Mouse (Mus musculus): ENCODE results near the gene Apoa4. TPM values are rescaled to one million over a fixed set of nuclear protein-coding genes. Genes with fewer than 3 reads are reported as not detected.

The Apoa4 gene
- total RNA-seq (2021): not detected

GRCm38 (mm10) chr9:46240526-46241153 lies at the start of gene Apoa4:
Gene Apoa4 (plus strand): TSS chr9:46240696.
- no peak for DNase-seq (ENCODE audit: extremely low spot score in 1 of 2, low spot score in 2 of 2)
- intact Hi-C loops (cut with DNase I): no loop called here

- intact Hi-C loops (cut with DNase I): loop anchor here (2.0 kb wide), 1 partner anchor 186 kb away; no protein-coding TSS in a partner anchor
- DNase-seq (ENCODE audit: extremely low spot score in 1 of 2, low spot score in 2 of 2): no peak
These were observed 49.3 kb upstream of the Apoa4 start for GRCm38 (mm10) chr9:46191234-46191633.

- intact Hi-C loops (cut with DNase I): loop anchor here (2.0 kb wide), 1 partner anchor 187 kb away; no protein-coding TSS in a partner anchor
- DNase-seq (ENCODE audit: extremely low spot score in 1 of 2, low spot score in 2 of 2): peak in 1 of 2 experiments; percentile 41
These were observed 48.9 kb upstream of the Apoa4 start for GRCm38 (mm10) chr9:46191644-46192043.

GRCm38 (mm10) chr9:46192642-46193041 lies 47.9 kb upstream of the Apoa4 start:
- intact Hi-C loops (cut with DNase I): no loop called here
- no peak for DNase-seq (ENCODE audit: extremely low spot score in 1 of 2, low spot score in 2 of 2)

DNA sequence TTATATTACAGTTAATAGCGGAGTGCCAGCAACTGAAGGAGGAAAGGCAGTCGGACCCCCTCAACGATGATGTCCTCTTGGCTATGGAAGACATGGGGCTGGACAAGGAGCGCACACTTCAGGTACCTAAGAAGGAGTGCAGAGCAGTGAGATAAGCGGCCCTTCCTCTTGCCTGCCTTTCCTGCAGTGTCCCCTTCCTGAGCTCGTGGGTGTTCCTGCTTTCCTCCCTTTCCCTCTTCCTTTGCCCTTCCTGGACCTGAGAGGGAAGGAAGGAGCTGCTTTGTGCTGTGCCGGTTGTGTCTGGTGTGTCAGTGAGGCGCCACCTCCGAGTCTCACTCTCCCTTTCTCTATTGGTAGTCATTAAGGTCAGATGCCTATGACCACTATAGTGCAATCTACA lies 45.7 kb upstream of the Apoa4 start:
- DNase-seq (ENCODE audit: extremely low spot score in 1 of 2, low spot score in 2 of 2): no peak
- intact Hi-C loops (cut with DNase I): no loop called here

- no peak for DNase-seq (ENCODE audit: extremely low spot score in 1 of 2, low spot score in 2 of 2)
These were observed 43.8 kb upstream of the Apoa4 start for GRCm38 (mm10) chr9:46196699-46197169.

DNA sequence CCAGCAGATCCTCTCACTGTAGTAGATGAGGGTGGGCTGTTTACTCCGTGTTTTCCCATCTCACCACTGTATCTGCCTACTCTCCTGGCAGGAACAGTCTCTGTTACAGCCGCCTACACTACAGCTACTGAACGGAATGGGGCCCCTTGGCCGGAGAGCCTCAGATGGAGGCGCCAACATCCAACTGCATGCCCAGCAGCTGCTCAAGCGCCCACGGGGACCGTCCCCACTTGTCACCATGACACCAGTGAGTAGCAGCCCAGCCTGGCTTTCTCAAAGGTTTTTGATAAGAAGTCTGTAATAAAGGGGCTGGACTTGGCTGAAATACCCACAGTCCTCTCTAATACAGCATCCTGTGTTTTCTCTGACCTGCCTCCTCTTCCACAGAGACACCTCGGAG lies 42.0 kb upstream of the Apoa4 start:
- intact Hi-C loops (cut with DNase I): no loop called here
- no peak for DNase-seq (ENCODE audit: extremely low spot score in 1 of 2, low spot score in 2 of 2)

More at GRCm38 (mm10) chr9:46196699-46197169, 43.8 kb upstream of the Apoa4 start:
- intact Hi-C loops (cut with DNase I): no loop called here

GRCm38 (mm10) chr9:46198936-46199335 lies 41.6 kb upstream of the Apoa4 start:
- DNase-seq (ENCODE audit: extremely low spot score in 1 of 2, low spot score in 2 of 2): no peak
- intact Hi-C loops (cut with DNase I): no loop called here

DNA sequence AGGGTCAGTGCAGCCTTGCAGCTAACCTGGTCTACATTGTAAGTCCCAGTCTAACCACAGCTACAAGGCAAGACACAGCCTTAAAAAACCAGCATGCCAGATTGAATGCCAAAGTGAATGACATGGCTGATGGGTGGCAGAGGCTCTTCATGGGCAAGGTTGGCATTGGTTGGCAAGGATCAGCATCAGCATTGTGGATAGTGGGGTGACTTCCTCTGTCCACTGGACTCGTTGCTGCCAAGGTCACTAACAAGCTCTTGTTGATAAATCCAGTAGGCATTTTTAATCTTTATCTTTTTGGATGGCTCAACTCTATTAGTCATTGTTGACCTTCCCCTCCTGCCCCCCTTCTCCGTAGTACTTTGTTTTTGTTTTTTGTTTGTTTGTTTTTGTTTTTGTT lies 40.9 kb upstream of the Apoa4 start:
- DNase-seq (ENCODE audit: extremely low spot score in 1 of 2, low spot score in 2 of 2): no peak
- intact Hi-C loops (cut with DNase I): no loop called here

GRCm38 (mm10) chr9:46206834-46207500 lies 33.5 kb upstream of the Apoa4 start:
- intact Hi-C loops (cut with DNase I): no loop called here
- no peak for DNase-seq (ENCODE audit: extremely low spot score in 1 of 2, low spot score in 2 of 2)

GRCm38 (mm10) chr9:46207501-46207869 lies 33.0 kb upstream of the Apoa4 start:
- intact Hi-C loops (cut with DNase I): no loop called here
- no peak for DNase-seq (ENCODE audit: extremely low spot score in 1 of 2, low spot score in 2 of 2)

- intact Hi-C loops (cut with DNase I): no loop called here
- DNase-seq (ENCODE audit: extremely low spot score in 1 of 2, low spot score in 2 of 2): no peak
These were observed 32.0 kb upstream of the Apoa4 start for GRCm38 (mm10) chr9:46208401-46208974.

DNA sequence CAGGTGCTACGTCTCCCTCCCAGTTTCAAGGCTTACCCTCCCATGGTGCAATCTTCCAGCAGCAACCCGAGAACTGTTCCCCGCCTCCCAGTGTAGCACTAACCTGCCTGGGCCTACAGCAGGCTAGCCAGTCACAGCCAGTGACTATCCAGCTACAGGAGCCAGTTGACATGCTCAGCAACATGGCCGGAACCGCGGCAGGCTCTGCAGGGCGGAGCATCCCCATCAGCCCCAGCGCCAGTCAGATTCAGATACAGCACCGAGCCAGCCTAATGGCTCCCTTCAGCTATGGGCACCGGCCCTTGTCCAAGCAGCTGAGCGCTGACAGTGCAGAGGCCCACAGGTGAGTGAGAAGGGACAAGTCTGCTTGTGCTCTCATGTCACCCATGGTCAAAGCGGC lies 30.0 kb upstream of the Apoa4 start:
- intact Hi-C loops (cut with DNase I): no loop called here
- no peak for DNase-seq (ENCODE audit: extremely low spot score in 1 of 2, low spot score in 2 of 2)

- DNase-seq (ENCODE audit: extremely low spot score in 1 of 2, low spot score in 2 of 2): no peak
- intact Hi-C loops (cut with DNase I): no loop called here
These were observed 26.2 kb upstream of the Apoa4 start for GRCm38 (mm10) chr9:46214276-46214675.

DNA sequence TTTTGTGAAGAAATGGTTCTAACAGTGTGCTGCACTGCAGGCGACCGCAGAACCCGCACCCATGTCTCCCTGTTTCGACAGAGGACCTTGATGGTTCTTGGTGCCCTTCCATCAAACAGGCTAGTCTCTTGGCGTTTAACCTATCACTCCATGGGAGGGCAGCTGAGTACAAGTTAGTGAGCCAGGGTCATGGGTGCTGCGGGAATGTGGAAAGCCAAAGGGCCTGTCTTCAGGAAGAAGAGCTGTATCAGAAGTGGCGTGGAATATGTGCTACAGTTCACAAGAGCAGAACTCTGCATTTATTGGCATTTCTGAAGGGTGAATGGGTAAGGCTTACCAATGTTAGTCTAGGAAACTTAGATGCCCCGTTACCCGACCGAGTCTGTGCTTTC lies 25.6 kb upstream of the Apoa4 start:
- intact Hi-C loops (cut with DNase I): no loop called here
- DNase-seq (ENCODE audit: extremely low spot score in 1 of 2, low spot score in 2 of 2): no peak

DNA sequence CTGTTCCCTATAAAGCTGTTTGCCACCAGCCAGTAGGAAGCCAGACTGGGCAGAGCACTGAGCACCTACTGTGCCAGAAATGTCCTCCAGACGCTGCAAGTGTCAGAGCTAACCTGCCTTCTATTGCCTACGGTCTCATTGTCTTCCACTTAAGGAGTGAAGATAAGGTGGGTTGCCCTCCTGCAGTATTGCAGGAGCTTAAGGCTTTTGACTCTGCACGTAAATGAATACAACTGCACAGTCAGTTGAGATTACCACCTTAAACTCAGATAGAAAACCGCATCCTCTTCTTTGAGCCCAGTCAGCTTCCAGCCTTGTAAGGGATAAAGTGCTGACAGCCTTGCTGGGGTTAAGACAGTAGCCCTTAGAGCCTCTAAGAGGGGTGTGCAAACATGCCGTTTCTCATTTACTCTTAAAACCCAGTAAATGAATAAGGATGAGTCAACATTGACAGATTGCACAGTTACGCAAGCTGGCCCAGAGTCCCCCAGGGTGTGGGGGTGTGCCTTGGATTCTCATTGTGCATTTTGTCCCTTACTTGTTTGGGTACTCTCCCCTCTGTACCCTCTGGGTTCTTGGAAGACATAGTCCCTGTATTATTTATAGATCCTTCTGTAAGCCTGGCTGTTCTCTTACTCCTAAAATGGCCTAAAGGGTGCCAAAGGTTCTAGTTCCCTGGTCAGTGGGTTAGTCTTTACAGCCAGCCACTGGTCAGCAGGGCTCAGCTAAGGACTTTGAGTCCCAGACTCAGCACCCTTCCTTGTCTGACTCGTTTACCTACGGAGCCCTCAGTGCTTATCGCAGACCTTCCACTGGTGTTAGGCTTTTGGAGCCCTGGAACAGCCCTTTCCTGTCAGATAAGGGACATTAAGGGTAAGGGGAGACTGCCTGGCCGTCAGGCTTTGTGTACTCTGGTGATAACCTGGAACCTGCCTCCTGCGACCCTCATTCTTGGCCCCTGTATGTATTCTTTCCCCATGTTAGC lies 24.9 kb upstream of the Apoa4 start:
- DNase-seq (ENCODE audit: extremely low spot score in 1 of 2, low spot score in 2 of 2): no peak
- intact Hi-C loops (cut with DNase I): no loop called here

- intact Hi-C loops (cut with DNase I): no loop called here
These were observed 23.6 kb upstream of the Apoa4 start for GRCm38 (mm10) chr9:46216744-46217470.

DNA sequence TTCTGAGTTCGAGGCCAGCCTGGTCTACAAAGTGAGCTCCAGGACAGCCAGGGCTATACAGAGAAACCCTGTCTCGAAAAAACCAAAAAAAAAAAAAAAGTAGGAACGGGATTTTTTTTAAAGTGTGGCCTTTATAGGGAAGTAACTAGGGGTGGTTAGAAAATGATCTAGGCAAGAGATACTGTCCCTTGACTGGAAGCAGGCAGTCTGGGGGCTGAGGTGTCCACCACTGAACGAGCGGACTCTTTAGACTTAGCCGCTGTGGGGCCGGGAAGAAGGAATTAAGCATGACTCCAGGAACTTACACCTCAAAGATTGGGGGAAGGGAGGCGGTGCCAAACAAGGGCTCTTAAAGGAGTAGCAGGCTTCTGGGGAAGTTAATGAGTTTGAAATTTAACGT lies 22.3 kb upstream of the Apoa4 start:
- no peak for DNase-seq (ENCODE audit: extremely low spot score in 1 of 2, low spot score in 2 of 2)
- intact Hi-C loops (cut with DNase I): no loop called here

More at GRCm38 (mm10) chr9:46216744-46217470, 23.6 kb upstream of the Apoa4 start:
- no peak for DNase-seq (ENCODE audit: extremely low spot score in 1 of 2, low spot score in 2 of 2)
